Mouse (Mus musculus): ENCODE measurements at regions not wholly inside any gene's neighbourhood (a gene's known extent, or its start where the extent isn't known, plus 50 kb on each side); places are given as distances from the start of the nearest gene placed in this dataset.

DNA sequence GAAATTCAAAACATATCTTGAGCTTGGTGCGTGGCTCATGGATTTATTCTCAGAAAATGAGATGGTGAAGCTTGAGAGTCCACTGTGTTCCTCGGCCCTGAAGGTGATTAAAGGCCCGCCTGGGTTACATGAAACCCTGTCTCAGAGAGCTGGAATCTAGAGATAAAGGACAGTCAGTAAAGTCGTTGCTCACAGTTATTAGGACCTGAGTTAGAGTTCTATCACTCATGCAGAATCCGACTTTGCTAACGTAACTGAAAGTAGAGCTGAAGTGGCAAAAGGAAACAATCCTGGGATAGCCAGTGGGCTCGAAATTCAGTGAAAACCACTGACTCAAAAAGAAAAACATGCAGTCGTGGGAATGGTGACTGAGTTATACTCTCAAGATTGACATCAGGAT, 198.9 kb upstream of the Sema3a start:
- H3K36me3 ChIP-seq (replicated peaks): no peaks in the 10 kb centered on the region
- no peak overlapping the region for H3K9ac ChIP-seq
- ATAC-seq (ENCODE audit: insufficient read depth): peak; percentile 55; the same call in 1 of the 2 replicates

GRCm38 (mm10) chr5:12927247-12927646, 198.0 kb upstream of the Sema3a start:
- Histone ChIP-seq H3K36me3 (replicated peaks) (no peaks in the 10 kb centered on the region), H3K4me3 (replicated peaks) (no peak overlapping the region), H3K4me1 (replicated peaks) (no peaks in the 10 kb centered on the region), H3K4me2 (no peak overlapping the region), H3K9ac (no peak overlapping the region), H3K9me3 (replicated peaks) (no peaks in the 10 kb centered on the region), H3K27me3 (no peaks in the 10 kb centered on the region), H3K27ac (replicated peaks) (no peak overlapping the region)
- no peak for ATAC-seq (ENCODE audit: insufficient read depth)
- 64% methylated on average over 3 of the region's 3 CpGs for whole genome bisulfite sequencing (ENCODE audit: insufficient replicate concordance)

More for the DNA sequence above, 198.9 kb upstream of the Sema3a start:
- H3K4me1 ChIP-seq (replicated peaks): no peaks in the 10 kb centered on the region
- no peak overlapping the region for H3K4me2 ChIP-seq
- 44% methylated on average over 8 of the region's 8 CpGs for WGBS (ENCODE audit: insufficient replicate concordance)
- H3K27me3 ChIP-seq: no peaks in the 10 kb centered on the region
- no peak overlapping the region for H3K4me3 ChIP-seq (replicated peaks)
- H3K27ac ChIP-seq (replicated peaks): no peak overlapping the region
- no peaks in the 10 kb centered on the region for H3K9me3 ChIP-seq (replicated peaks)

DNA sequence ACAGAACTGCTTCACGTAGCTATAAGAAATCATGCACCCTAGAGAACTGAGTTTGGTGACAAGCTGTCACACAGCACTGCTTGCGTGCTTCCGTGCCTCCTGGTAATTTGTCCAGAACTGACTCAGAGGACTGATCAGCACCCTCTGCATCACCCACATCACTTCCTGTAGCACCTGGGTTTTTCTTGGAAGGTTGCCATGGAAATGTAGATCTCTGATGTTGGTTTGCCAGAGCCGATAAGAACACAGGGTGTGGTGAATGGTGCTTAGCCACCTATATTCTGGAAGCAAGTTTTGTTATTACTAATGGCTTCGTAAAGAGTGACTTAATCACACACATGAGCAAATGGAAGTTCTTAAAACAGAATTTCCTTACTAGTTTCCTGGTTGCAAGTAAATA, 188.2 kb upstream of the Sema3a start:
- H3K4me3 ChIP-seq (replicated peaks): no peak overlapping the region
- no peak overlapping the region for H3K27ac ChIP-seq (replicated peaks)
- no peak overlapping the region for H3K4me2 ChIP-seq
- H3K27me3 ChIP-seq: no peaks in the 10 kb centered on the region
- H3K9ac ChIP-seq: no peak overlapping the region
- H3K9me3 ChIP-seq (replicated peaks): no peaks in the 10 kb centered on the region
- H3K4me1 ChIP-seq (replicated peaks): no peaks in the 10 kb centered on the region
- 71% methylated on average over 5 of the region's 5 CpGs for WGBS (ENCODE audit: insufficient replicate concordance)
- no peak for ATAC-seq (ENCODE audit: insufficient read depth)
- no peaks in the 10 kb centered on the region for H3K36me3 ChIP-seq (replicated peaks)

DNA sequence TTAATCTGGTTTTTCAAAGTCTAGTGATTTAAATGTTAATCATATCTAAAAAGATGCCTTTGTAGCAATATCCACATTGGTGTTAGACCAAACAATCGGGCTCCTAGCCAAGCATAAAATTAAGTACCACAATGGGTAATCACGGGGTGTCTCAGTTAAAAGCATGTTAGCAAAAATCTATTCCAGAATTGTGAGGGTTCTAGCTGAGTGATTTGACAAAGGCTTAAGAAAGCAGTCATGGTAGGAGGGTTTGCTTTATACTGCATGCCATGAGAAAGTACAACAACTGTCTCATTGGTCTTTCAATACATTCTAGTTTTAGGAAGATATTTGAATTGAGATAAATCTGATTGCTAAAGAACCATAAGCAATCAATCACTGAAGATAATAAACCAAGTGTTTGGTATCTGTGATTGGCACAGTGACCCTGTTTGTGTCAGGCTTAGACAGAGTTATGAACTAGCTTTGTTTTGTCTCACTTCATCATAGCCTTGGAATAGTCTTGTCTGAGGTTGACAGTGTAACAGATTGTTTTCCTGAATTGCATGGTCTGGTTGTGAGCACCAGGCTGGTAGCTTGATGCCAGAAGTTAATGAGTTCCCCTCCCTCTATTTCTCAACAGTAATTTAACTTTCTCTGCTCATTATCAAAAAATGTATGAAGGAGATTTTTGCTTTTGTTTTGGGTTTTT, 186.9 kb upstream of the Sema3a start:
- Histone ChIP-seq H3K4me3 (replicated peaks) (no peak overlapping the region), H3K9me3 (replicated peaks) (no peaks in the 10 kb centered on the region)
- 66% methylated on average over 2 of the region's 2 CpGs for WGBS (ENCODE audit: insufficient replicate concordance)

DNA sequence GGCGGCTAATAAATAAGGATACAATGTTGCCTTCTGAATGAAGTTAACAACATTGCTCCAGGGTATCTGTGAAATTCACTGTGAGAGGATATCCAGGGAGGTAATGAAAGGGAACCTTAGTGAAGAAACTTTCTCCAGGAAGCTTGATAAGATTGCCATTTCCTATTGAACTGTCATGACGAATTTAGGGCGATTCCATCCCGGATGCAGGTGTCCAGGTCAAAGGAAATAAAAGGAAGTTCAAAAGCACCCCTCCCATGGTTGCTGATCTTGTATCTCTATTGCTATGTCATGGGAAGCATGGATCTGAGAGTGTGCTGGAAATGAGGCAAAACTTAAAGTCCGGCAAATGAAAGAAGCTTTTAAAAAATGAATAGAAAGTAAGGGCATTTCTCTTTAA, 180.7 kb upstream of the Sema3a start:
- H3K4me1 ChIP-seq (replicated peaks): no peaks in the 10 kb centered on the region
- H3K36me3 ChIP-seq (replicated peaks): no peaks in the 10 kb centered on the region
- 31% methylated on average over 5 of the region's 5 CpGs for WGBS (ENCODE audit: insufficient replicate concordance)
- H3K27me3 ChIP-seq: no peaks in the 10 kb centered on the region
- H3K27ac ChIP-seq (replicated peaks): no peak overlapping the region
- H3K9ac ChIP-seq: no peak overlapping the region
- H3K9me3 ChIP-seq (replicated peaks): no peaks in the 10 kb centered on the region
- no peak overlapping the region for H3K4me3 ChIP-seq (replicated peaks)
- H3K4me2 ChIP-seq: no peak overlapping the region
- no peak for ATAC-seq (ENCODE audit: insufficient read depth)

More for the DNA sequence above, 186.9 kb upstream of the Sema3a start:
- Histone ChIP-seq H3K4me1 (replicated peaks) (no peaks in the 10 kb centered on the region), H3K27ac (replicated peaks) (no peak overlapping the region), H3K4me2 (no peak overlapping the region), H3K27me3 (no peaks in the 10 kb centered on the region), H3K36me3 (replicated peaks) (no peaks in the 10 kb centered on the region), H3K9ac (no peak overlapping the region)
- no peak for ATAC-seq (ENCODE audit: insufficient read depth)

GRCm38 (mm10) chr5:12948472-12948871, 176.7 kb upstream of the Sema3a start:
- WGBS (ENCODE audit: insufficient replicate concordance): 65% methylated on average over 2 of the region's 2 CpGs
- H3K27ac ChIP-seq (replicated peaks): no peak overlapping the region
- no peak overlapping the region for H3K4me2 ChIP-seq
- ATAC-seq (ENCODE audit: insufficient read depth): no peak
- no peaks in the 10 kb centered on the region for H3K36me3 ChIP-seq (replicated peaks)
- H3K27me3 ChIP-seq: no peaks in the 10 kb centered on the region
- H3K4me3 ChIP-seq (replicated peaks): no peak overlapping the region
- H3K9me3 ChIP-seq (replicated peaks): no peaks in the 10 kb centered on the region
- H3K4me1 ChIP-seq (replicated peaks): no peaks in the 10 kb centered on the region
- no peak overlapping the region for H3K9ac ChIP-seq

GRCm38 (mm10) chr5:12970987-12971386, 154.2 kb upstream of the Sema3a start:
- Histone ChIP-seq H3K36me3 (replicated peaks) (no peaks in the 10 kb centered on the region), H3K9me3 (replicated peaks) (no peaks in the 10 kb centered on the region), H3K27me3 (no peaks in the 10 kb centered on the region), H3K9ac (no peak overlapping the region), H3K4me3 (replicated peaks) (no peak overlapping the region), H3K4me2 (no peak overlapping the region), H3K4me1 (replicated peaks) (no peaks in the 10 kb centered on the region), H3K27ac (replicated peaks) (no peak overlapping the region)
- no peak for ATAC-seq (ENCODE audit: insufficient read depth)
- 68% methylated on average over 5 of the region's 5 CpGs for WGBS (ENCODE audit: insufficient replicate concordance)

DNA sequence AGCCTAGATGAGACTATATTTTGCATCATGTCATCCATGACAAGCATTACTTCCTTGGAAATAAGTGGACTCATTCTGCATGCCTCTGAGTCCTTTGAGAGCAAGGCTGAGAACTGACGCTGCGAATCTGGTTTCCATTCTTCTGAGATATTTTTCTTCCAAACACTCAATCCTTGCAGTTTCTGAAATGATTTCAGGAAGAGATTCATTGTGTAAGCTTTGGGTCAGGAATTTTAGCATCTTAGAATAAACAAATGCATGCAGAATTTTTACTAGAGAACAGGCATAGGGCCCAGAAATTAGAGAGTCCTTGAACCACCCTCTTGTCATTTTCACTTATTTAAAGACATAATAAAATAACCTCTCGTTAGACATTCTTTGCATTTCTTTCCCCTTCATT, 151.5 kb upstream of the Sema3a start:
- Histone ChIP-seq H3K36me3 (replicated peaks) (no peaks in the 10 kb centered on the region), H3K4me1 (replicated peaks) (no peaks in the 10 kb centered on the region), H3K4me2 (no peak overlapping the region), H3K27ac (replicated peaks) (no peak overlapping the region), H3K4me3 (replicated peaks) (no peak overlapping the region), H3K9me3 (replicated peaks) (no peaks in the 10 kb centered on the region), H3K9ac (no peak overlapping the region), H3K27me3 (no peaks in the 10 kb centered on the region)
- WGBS (ENCODE audit: insufficient replicate concordance): 72% methylated on average over 3 of the region's 3 CpGs
- no peak for ATAC-seq (ENCODE audit: insufficient read depth)

GRCm38 (mm10) chr5:12976015-12976742, 149.0 kb upstream of the Sema3a start:
- H3K9ac ChIP-seq: no peak overlapping the region
- no peaks in the 10 kb centered on the region for H3K4me1 ChIP-seq (replicated peaks)
- 36% methylated on average over 8 of the region's 8 CpGs for WGBS (ENCODE audit: insufficient replicate concordance)
- H3K36me3 ChIP-seq (replicated peaks): no peaks in the 10 kb centered on the region
- H3K4me3 ChIP-seq (replicated peaks): no peak overlapping the region
- no peaks in the 10 kb centered on the region for H3K9me3 ChIP-seq (replicated peaks)
- H3K27ac ChIP-seq (replicated peaks): no peak overlapping the region
- H3K27me3 ChIP-seq: no peaks in the 10 kb centered on the region
- no peak for ATAC-seq (ENCODE audit: insufficient read depth)
- no peak overlapping the region for H3K4me2 ChIP-seq

DNA sequence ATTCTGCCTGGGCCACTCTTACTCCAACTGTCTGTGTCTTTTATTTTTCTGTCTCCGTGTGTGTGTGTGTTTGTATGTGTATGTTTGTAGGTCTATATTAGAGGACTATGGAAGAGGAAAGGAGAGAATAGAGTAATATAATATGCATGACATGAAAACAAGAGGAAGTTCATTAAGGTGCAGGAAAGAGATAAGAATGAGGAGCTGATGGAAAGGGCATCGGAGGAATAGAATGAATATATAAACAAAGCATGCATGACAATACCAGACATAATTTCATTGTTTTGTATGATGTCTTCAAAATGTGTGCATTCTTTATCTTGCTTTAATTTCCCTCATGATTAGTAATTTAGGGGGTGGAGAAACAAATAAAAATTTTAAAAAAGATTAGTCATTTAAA, 147.3 kb upstream of the Sema3a start:
- ATAC-seq (ENCODE audit: insufficient read depth): no peak
- Histone ChIP-seq H3K27me3 (no peaks in the 10 kb centered on the region), H3K4me1 (replicated peaks) (no peaks in the 10 kb centered on the region), H3K27ac (replicated peaks) (no peak overlapping the region), H3K9ac (no peak overlapping the region), H3K9me3 (replicated peaks) (no peaks in the 10 kb centered on the region), H3K36me3 (replicated peaks) (no peaks in the 10 kb centered on the region), H3K4me3 (replicated peaks) (no peak overlapping the region), H3K4me2 (no peak overlapping the region)
- 10% methylated on average over 2 of the region's 2 CpGs for WGBS (ENCODE audit: insufficient replicate concordance)

GRCm38 (mm10) chr5:12993826-12994225, 131.4 kb upstream of the Sema3a start:
- H3K4me1 ChIP-seq (replicated peaks): no peaks in the 10 kb centered on the region
- no peak overlapping the region for H3K27ac ChIP-seq (replicated peaks)
- no peaks in the 10 kb centered on the region for H3K9me3 ChIP-seq (replicated peaks)
- H3K4me3 ChIP-seq (replicated peaks): no peak overlapping the region
- H3K27me3 ChIP-seq: no peaks in the 10 kb centered on the region
- H3K4me2 ChIP-seq: no peak overlapping the region
- ATAC-seq (ENCODE audit: insufficient read depth): no peak
- 45% methylated on average over 1 of the region's 1 CpGs for whole genome bisulfite sequencing (ENCODE audit: insufficient replicate concordance)
- no peaks in the 10 kb centered on the region for H3K36me3 ChIP-seq (replicated peaks)
- H3K9ac ChIP-seq: no peak overlapping the region
